Mouse (Mus musculus) layer of hippocampus, postnatal 10 days (tissue): ENCODE measurements at regions not wholly inside any gene's neighbourhood (a gene's known extent, or its start where the extent isn't known, plus 50 kb on each side); places are given as distances from the start of the nearest gene placed in this dataset.
A peak's percentile ranks its signal among the peaks of the same experiment; 100 is the strongest.

ENCODE experiments used
- DNase-seq, 2 experiments: peaks; one replicate each; pipeline ENCODE4 v3.0.0; 2021; ENCODE audit warnings: low spot score in 2 of 2

DNA sequence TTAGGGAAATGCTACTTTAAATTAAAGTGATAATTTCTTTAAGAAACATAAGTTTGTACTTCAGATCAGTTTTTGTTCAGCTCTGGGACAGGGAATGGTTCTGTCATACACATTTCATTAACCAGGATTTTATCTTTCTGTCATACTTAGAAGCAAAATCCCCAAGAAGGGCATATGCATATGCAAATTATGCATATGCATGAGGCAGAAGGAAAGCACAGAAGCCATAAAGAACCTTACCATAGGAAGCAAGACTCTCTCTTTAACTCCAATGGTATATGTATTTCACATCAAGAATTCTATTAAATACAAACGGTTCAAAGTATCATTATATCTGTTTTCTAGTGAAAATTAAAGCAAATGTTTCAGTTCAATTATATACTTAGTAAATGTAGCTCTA is 381.5 kb downstream of the Kcnj3 start:
- no peak for DNase-seq

- DNase-seq, result peak; percentile 36 to 46
These were observed 382.4 kb downstream of the Kcnj3 start for GRCm38 (mm10) chr2:55818220-55818619.

GRCm38 (mm10) chr2:55822726-55823125 is 387.0 kb downstream of the Kcnj3 start:
- no peak for DNase-seq

DNA sequence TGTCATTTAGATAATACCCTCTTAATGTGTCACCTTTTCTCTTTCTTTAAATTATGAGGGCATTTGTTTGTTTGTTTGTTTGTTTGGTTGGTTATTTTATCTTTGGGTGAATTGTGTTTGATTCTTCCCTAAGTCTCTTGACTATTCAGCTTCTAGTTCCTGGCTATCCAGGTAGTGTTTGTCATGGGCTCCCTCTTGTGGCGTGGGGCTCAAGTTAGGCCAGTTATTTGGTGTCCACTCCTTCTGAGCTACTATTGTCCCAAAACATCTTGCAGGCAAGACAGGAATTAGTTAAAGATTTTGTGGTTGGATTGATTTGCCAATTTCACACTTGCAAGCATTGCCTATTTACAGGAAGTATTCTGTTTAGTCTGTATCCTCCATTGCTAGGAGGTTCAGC is 405.8 kb downstream of the Kcnj3 start:
- DNase-seq, result peak; percentile 16 to 58

DNA sequence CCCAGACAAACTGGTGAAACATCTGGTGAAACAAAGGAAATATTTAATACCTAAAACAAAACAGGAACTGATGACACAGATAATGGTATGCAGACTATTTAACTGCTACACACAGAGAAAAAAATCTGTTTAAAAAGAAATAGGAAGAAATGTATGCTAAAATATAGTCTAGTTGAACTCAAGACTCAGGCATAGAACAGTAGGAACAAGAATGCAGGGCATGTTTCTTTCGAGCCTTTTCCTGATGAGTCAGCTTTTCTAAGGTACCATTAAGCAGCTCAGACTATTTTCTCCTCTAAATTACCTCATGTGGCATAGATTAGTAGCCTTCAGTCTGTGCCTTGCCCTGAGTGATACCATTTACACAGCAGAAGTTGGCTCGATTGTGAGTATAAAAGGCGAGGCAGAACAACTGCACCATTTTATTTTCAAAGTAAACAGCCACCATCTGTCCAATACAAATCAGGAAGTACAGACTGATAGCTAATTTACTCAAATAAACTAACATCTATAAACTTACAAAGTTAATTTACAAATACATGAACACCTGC is 411.1 kb downstream of the Kcnj3 start:
- DNase-seq, result no peak

GRCm38 (mm10) chr2:55862479-55862878 is 426.7 kb downstream of the Kcnj3 start:
- no peak for DNase-seq

- DNase-seq, result no peak
These were observed 454.2 kb downstream of the Kcnj3 start for GRCm38 (mm10) chr2:55889976-55890375.

DNA sequence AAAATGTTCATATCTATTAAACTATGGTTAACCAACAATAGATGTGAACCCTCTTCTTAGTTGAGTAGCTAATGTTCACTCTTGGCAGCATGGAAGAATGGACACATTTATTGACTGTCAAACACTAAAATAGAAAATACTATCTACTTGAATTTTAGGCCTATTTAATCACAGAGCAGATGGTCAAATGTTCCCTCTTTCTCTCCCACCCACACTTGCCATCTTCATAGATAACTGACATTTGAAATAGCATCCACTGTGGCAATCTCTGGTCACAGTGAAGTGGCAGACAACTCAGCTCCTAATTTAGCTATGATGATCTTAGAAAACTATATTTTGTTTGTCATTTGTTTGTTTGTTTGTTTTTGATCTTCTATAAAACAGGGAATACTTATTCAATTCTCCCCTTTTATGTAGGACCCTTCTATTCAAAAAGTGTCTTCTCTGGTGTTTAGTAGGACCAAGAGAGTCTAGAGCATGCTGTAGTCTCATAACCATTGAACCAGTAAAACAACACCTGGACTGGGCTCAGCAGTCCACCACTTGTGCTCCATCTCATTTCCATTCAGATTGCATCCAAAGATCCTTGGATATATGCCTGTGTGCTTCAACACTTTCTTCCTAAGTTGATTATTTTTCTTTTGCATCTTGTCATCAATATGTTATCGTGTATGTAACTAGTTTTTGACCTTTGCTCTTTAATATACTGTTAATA is 457.2 kb downstream of the Kcnj3 start:
- DNase-seq, result no peak

GRCm38 (mm10) chr2:55920294-55920693 is 484.5 kb downstream of the Kcnj3 start:
- DNase-seq, result no peak
